Mouse (Mus musculus) adrenal gland, postnatal 36 days (tissue): Measurements from ENCODE around the gene Slc29a1. TPM values are rescaled to one million over a fixed set of nuclear protein-coding genes. Genes with fewer than 3 reads are reported as not detected.

ENCODE experiments used
- DNase-seq, 2 experiments: peaks; one replicate each; pipeline ENCODE4 v3.0.0; 2021; ENCODE audit warnings: mixed read lengths in 1 of 2
- total RNA-seq, 2 experiments: library from RNA; stranded (reverse); gene quantifications; 2 replicates each; pipeline ENCODE4 v1.2.3; 2021

The Slc29a1 gene
- total RNA-seq, 2 experiments from 2014 or later: 132 to 137 TPM

DNA sequence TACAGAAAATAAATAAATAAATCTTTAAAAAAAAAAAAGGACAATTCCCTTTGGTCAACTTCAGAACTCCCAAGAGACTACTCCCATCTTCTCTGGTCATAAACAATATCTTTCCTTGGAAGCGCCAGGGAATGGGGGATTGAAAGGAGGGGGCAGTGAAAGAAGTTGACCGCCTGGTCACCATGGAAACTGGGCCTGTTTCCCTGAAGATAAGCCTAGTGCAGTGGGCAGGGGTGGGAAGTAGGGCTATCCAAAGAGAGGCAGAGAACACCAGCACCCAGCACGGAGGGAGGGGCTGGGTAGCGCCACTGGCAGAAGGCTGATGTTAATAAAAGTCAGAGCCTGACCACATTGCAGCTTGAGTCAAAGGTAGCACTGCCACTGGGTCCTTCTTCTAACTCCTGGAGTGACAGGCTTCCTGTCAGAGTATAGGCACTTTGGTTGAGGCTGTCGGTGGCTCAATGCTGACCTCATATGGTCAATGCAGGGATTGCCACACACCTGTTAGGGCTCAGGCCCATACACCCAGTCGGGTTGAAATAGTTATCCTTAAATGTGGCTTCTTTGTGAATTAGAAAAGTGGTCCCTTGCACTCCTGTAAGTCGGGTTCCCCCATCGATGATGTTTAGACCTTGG, 47.5 kb downstream of the Slc29a1 start:
- DNase-seq: peak; percentile 79 to 81

DNA sequence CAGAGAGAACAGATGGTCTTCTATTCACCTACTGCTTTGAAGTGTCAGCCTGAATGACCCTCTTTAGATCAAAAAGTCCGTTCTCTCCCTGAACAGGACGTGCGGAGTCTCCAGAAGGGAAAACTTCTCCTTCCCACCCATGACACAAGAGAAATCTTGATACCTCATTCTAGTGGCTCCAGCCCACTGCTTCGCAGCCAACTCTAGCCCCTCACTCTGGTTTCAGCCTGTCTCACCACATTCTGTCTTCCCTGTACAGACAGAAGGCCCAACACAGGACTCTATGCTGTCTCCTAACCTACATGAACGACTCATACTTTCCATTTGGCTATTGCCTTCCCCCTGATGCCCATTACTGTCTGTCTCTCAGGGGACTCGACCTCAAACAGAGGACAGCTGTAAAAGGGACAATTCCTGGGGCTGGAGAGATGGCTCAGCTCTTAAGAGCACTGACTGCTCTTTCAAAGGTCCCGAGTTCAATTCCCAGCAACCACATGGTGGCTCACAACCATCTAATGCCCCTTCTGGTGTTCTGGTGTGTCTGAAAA, 48.1 kb downstream of the Slc29a1 start:
- DNase-seq: no peak

DNA sequence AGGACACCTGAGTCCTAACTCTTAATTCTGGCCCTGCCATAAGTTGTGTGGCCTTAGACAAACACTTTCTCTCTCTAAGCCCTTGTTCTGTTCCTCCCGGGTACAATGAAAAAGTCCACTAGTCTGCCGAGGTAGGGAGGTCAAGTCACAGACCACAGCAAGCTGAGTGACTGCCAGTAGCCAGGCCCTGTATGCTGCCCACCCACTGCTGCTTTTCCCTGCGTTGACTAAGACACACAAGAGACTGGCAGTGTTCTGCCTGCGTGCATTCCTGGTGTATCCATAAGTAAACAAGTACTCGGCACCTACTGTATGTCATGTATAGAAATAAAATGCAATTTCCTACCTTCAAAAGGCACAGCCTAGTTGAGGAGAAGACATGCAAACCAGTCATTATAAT, 49.2 kb downstream of the Slc29a1 start:
- no peak for DNase-seq

GRCm38 (mm10) chr17:45549617-45550181, 49.7 kb downstream of the Slc29a1 start, which contains the start of gene Tmem151b:
Gene Tmem151b (minus strand): TSS chr17:45549677.
- peak in 1 of 2 experiments; percentile 37 for DNase-seq

DNA sequence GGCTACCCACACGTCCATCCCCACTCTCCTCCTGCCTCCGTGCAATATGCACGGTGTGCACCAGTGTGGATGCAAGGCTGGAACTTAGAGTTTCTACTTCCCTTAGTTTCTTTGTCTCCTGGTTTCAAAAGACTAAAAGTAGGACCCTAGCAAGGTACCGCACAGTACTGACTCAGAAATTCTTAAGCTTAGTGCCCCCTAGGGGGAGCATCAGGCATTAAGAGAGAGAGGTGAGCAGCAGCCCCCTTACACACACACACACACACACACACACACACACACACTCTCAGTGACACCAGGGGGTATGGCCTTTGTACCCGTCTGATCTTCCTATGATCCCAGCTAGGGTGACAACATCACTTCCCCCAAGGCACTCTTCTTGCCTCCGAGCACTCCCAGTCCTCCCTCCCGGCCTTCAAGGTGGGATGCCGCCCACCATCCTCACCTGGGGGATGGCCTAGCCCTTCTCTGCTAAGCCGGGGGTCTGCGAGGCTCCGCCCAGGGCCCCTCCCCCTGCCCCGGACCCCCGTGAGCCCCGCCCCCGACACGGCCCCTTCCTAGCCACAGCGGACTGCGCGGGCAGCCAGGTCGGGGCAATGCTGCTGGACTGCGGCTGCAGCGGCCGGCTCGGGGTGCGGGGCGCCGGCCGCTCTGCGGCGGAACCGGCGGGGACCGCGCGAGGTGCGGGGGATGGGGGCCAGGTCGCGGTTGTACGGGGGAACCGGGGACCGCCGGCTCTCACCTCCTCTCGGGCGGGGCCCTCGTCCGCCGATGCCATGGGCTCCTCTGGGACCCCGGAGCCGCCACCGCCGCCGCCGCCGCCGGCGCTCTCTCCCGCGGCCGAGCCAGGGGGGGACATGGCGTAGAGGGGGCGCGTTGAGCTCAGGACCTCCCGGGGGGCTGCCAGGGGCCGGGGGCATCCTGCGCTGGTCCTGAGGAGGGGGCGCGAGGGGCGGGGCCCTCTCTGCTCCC, 50.6 kb downstream of the Slc29a1 start:
- peak in 1 of 2 experiments; percentile 29 for DNase-seq

DNA sequence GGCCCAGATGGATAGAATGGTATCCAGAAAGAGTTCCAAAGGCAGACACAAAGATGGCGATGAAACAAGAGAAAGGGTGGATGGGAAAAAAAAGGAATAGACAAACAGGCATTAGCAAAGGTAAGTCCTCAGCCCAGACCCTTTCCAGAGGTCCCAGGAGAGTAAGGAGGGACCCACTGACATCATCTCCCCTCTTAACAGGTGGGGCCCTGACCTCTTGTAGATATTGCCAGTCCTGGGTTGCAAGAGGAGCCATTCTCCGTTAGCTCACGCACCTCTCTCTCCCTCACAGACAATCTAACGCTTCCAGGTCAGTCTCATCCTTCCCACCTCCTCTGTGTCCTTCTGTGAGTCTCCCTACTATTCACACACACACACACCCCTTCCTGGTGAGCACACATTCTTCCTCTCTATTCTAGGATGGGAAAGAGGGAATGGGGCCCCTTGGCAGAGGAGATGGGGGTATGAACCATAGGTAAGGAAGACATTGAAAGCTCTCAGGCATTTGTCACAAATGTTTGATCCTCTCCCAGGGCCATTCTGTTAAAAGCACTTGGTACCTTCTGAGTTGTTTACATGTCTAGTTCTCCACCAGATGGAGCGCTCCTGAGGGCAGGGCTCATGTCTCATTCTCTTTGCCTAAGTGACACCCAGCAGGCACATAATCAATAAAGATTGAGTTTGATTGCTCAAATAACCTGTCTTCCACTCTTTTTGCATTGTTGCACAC, 51.8 kb downstream of the Slc29a1 start:
- no peak for DNase-seq

GRCm38 (mm10) chr17:45546941-45547340, 52.5 kb downstream of the Slc29a1 start:
- DNase-seq: no peak

DNA sequence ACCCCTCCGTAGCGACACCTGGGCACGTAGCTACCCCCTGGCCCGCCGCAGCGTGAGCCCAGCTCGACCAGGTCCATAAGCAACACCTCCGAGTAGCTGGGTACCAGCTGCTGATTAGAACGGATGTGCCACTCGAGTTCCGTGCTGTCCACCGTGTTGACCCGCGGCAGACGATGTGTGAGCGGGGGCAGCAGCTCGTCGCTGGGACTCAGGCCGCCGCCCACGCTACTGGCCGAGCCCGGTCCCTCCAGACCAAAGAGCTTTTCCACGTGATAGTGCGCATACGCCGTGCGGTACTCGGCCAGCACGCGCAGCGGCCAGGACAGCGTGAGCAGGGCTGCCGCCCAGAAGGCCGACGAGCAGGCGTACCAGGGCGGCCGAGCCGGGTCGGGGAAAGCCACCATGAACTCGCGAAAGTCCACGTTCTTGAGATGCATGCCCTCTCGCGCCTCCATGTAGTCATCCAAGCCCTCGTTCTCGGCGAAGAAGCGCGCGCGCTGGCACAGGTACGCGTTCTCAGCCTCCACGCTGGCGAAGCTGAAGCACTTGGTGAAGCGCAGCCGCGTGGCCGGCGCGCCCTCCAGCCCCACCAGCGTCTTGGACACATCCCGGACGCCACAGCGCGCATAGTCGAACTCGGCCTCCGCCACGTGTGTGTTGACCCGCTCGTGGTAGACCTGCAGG, 54.0 kb downstream of the Slc29a1 start:
- no peak for DNase-seq

GRCm38 (mm10) chr17:45544873-45545277, 54.5 kb downstream of the Slc29a1 start:
- DNase-seq: no peak

- DNase-seq: no peak
Measured at GRCm38 (mm10) chr17:45544001-45544872, 55.2 kb downstream of the Slc29a1 start.

DNA sequence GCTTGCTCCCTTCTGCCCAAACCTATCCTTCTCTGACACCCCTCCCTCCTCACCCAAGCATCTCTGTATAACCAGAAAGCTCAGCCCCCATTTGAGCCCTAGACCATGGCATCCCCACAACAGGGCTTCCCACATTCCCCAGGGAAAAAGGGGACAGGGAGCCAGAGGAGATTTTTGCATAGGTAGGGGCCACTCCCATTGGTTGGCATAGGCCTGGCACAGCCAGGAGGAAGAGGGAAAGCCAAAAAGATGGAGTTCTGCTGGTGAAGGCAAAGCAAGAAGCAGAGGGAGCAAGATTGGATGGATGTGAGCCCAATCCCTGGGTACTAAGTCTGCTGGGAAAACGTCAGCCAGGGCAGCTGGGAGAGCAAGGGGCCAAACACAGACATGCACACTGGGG, 56.3 kb downstream of the Slc29a1 start:
- no peak for DNase-seq

DNA sequence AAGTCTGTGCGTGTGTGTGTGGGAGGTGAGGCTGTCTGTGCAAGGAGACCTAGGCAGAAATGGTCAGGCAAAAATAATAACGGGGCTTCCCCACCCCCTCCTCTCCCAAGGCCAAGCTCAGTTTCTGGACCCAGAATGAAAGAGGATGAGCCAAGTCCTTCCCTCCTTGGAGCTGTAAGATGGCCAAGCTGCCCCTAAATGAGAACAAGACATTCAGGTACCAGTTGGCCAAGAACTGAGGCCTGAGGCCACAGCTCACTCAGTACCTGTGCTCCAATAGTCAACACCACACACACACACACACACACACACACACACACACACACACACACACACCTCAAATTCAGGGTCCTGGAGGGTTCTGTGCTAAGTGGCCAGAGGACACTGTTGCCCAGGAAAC, 56.7 kb downstream of the Slc29a1 start:
- DNase-seq: no peak

DNA sequence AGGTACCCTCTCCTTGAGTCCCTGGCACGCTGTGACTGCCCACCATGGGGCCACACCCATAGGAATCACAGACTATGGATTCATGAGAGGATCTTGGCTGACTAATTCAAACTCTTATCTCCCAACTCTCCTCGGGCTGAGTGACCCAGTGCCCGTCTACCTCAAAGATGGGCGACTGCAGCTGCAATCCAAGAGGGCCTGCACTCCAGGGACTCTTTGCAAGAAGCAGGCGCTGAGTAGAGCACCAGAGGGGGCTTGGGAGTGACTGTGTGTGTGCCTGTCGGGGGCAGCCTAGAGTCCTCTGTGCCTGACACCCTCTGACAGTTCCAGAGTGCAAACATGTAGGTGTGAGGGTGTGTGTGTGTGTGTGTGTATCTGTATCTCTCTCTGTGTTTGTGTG, 57.3 kb downstream of the Slc29a1 start:
- DNase-seq: no peak

DNA sequence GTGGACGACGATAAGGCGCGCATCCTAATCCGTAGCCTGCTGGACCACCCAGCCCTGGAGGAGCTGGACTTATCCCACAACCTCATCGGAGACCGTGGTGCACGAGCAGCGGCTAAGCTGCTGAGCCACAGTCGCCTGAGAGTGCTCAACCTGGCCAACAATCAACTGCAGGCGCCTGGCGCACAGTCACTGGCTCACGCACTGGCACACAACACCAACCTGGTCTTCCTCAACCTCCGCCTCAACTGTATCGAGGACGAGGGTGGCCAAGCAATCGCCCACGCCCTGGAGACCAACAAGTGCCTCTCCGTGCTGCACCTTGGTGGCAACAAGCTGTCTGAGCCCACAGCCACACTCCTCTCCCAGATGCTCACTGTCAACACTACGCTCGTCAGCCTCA, 59.7 kb downstream of the Slc29a1 start:
- no peak for DNase-seq

GRCm38 (mm10) chr17:45538394-45538793, 61.0 kb downstream of the Slc29a1 start:
- no peak for DNase-seq

DNA sequence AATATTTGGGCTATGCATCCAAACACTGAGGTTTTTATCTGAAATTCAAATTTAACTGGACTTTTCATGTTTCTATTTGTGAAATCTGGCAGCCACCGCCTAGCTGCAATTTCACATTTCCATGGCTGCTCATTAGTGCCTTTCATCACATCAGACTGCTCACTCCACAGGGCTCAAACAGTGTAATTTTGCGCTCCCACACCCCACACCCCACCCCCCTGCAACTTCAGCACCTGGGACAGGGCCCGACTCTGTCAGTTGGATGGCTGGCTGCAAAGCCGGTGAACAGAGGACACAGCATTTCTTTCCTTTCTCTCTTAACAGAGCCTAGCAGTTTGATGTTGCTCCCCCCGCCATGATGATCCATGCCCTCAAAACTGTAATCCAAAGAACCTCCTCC, 63.1 kb downstream of the Slc29a1 start:
- DNase-seq: peak; percentile 54 to 67
